Mouse (Mus musculus) gastrocnemius, postnatal 10 days (tissue): ENCODE measurements at regions not wholly inside any gene's neighbourhood (a gene's known extent, or its start where the extent isn't known, plus 50 kb on each side); places are given as distances from the start of the nearest gene placed in this dataset.
A peak's percentile ranks its signal among the peaks of the same experiment; 100 is the strongest.

ENCODE experiments used
- DNase-seq: peaks from one replicate; pipeline ENCODE4 v3.0.0; 2021; ENCODE audit warnings: mixed read lengths

DNA sequence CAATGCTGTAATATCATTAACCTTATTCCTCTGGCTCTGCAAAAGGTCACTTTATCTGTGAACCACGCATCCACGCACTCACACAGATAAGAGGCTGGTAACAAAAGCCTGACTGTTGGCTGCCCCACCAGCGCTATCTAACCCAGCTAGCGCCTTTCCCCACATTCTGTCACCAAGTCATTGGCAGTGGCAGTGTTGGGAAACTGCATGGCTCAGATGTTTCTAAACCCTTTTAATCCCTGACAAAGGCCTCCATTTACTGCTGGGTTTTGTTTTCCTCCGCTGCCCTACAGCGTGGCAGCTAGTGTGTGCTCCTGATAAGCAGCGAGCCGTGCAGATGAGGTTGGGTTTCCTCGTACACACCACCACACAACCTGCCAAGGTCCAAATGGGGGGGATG, 55.7 kb downstream of the Id4 start:
- DNase-seq: no peak

DNA sequence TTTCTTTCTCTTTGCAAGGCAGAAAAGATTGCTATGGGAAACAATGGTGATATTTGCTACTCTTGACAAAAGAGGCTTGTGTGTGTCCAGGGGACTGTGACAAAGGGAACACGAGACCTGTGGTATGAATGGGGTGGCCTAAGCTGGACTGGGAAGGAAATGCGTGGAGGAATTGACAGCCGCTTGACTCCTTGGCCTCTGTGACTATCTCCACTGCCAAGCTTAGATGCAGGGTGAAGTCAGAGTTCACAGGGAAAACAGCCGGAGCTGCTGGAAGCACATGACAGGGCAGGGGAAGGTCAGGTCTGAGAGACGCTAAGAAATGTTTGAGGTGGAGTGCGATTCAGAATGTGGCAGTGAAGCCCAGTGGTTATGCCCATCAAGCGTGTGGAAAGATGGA, 56.4 kb downstream of the Id4 start:
- no peak for DNase-seq

GRCm38 (mm10) chr13:48319001-48319400, 58.0 kb downstream of the Id4 start:
- DNase-seq: no peak

DNA sequence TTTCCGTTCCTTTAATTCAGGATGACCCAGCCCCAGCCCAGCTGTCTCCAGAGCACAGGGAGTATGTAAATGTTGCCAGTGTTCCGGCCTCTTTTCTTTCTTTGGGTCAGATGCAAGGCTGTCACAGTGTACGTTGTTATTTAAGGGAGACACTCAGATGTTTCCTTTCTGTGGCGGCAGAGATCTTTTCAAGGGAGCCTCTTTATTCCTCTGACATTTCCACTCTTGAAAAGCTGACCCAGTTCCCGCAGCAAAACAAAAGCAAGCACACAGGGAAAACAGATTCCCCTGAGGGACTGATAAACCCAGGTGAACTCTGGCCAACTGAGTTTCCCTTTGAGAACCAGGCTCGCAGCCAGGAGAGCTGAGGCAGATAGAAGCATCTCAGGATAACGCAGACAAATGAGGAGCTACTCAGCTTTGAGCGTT, 63.3 kb downstream of the Id4 start:
- no peak for DNase-seq

- no peak for DNase-seq
Observed at GRCm38 (mm10) chr13:48330619-48331018, 69.6 kb downstream of the Id4 start.

DNA sequence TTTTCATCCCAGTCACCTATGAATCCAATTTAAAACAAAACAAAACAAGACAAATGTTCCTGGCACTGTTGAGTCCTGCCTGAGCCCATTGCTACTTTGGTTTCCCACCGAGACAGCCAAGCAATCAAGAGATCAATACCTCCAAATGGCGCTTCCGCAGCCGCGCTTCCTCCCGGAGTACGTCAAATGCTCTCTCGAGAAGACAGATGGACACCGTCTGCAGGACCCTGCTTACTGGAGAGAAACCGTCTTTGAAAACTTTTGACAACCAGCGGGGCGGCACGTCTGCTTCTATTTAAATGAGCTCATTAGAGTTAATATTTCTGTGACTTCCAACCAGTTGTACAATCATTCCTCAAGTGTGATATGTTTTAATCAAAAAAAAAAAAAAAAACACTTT, 75.1 kb downstream of the Id4 start:
- DNase-seq: no peak

DNA sequence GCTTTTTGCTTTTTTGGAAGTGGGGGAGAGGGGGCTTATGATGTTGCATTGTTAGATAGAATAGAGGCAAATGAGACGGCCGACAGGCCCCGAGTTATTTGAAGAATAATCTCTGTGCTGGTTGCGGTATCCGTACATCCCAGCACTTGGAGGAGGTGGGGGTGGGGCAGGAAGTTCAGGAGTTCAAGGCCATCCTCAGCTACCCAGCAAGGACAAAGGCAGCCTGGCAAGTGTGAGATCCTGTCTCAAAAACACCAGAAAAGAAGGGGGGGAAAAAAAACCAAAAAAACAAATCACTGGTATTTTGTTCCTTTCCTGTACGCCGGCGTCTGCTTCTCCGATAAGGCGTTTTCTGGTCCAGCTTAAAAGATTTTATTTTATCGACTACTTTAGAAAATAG, 75.6 kb downstream of the Id4 start:
- DNase-seq: no peak

GRCm38 (mm10) chr13:48338561-48338960, 77.5 kb downstream of the Id4 start:
- DNase-seq: no peak

DNA sequence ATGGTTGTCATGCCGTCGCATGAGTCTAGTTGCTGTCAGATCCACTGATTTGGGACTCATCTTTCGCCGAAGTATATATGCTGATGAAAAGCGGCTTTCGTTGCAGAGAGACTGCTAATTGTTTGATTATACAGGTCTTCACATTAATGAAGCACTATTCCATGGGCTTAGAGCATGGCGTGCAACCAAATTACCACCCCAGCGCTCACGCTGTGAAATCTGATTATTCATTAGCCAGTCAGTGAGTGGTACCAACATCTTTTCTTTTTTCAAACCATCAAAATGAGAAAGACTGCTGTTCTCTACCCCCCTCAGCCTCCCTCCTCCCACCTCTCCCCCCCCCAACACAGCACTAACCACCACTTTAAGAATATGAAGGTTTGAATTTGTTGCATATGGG, 89.1 kb downstream of the Id4 start:
- DNase-seq: no peak

DNA sequence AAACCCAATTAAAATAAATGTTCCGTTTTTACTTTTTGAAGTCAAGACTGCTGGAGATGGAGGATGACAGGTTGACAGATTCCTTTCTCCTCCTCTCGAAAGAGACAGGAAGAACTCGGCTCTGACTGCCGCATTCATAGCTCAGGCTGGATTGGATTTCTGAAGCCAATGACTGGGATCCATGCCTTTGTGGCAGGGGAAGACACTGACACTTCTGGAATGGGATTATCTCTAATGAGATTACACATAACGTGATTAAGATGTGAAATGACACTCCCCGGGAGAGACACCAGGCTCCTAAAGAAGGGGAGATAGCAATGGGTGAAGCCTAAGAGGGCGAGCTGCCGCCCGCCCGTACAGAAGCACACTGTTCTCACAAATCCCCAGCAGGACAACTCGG, 89.9 kb downstream of the Id4 start:
- no peak for DNase-seq

- no peak for DNase-seq
Observed at GRCm38 (mm10) chr13:48357118-48357517, 96.1 kb downstream of the Id4 start.

GRCm38 (mm10) chr13:48357640-48358039, 96.6 kb downstream of the Id4 start:
- peak; percentile 28 for DNase-seq

GRCm38 (mm10) chr13:48371060-48371459, 110.0 kb downstream of the Id4 start:
- no peak for DNase-seq

GRCm38 (mm10) chr13:48376405-48376804, 115.4 kb downstream of the Id4 start:
- no peak for DNase-seq

- no peak for DNase-seq
Observed at GRCm38 (mm10) chr13:48383580-48384445, 122.8 kb downstream of the Id4 start.

- DNase-seq: no peak
Observed at GRCm38 (mm10) chr13:48384901-48385300, 123.9 kb downstream of the Id4 start.

DNA sequence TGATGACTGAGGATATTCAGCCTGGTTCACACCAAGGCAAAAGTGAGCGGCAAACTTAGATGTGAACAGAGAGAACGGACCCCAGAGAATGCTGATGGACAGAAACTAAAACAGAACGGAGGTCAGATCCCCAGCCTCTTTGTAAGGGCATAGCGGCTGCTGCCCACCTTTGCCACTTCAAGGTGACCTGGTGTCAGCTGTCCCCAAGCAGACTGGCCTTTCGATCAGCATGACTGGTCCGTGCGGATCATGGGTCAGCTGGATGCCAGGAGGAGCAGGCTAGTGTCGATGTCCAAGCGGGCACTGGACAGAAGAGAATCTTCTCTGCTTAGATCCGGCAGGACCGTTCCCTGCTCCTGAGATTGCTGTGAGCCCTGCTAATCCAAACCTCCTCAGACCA, 122.1 kb downstream of the Zfp169 start:
- DNase-seq: no peak

DNA sequence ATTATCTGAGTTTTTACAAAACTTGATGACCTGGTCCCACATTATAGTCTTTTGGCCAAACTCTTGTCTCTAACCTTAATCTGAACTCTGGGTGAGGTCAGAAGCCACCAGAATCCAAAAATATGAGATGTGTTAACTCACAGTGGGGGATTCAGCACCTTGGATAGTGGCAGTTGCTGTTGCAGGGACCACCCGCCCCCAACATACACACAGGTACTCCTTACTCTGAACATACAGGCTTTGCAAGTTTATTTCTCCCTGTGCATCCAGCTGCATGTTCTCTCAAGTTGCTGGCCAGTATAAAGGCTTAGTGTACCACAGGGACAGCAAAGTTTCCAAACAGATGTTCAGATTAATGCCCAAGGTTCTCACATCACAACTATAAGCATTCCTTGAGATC, 115.5 kb downstream of the Zfp169 start:
- DNase-seq: no peak

DNA sequence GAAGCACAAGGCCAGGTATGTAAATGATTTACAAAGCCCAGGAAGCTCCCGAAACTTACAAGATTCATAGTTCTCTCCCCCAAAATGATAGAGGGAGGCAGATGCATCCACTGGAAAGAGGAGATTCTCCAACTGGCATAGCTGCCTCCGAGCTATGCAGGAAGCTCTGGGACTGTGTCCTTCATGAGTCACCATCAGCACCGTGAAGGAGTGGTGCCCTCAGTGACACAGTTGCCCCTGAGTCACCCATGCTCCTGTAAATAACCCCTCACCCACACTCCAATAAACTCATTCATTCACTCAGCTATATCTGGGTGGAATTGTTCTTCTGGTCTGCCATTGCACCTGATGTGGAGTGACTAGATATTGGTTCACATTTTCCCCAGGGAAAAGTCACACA, 114.6 kb downstream of the Zfp169 start:
- no peak for DNase-seq

GRCm38 (mm10) chr13:48402316-48402715, 110.9 kb downstream of the Zfp169 start:
- DNase-seq: no peak

- no peak for DNase-seq
Observed at GRCm38 (mm10) chr13:48422438-48423329, 90.6 kb downstream of the Zfp169 start.

- no peak for DNase-seq
Observed at GRCm38 (mm10) chr13:48426816-48427215, 86.4 kb downstream of the Zfp169 start.

DNA sequence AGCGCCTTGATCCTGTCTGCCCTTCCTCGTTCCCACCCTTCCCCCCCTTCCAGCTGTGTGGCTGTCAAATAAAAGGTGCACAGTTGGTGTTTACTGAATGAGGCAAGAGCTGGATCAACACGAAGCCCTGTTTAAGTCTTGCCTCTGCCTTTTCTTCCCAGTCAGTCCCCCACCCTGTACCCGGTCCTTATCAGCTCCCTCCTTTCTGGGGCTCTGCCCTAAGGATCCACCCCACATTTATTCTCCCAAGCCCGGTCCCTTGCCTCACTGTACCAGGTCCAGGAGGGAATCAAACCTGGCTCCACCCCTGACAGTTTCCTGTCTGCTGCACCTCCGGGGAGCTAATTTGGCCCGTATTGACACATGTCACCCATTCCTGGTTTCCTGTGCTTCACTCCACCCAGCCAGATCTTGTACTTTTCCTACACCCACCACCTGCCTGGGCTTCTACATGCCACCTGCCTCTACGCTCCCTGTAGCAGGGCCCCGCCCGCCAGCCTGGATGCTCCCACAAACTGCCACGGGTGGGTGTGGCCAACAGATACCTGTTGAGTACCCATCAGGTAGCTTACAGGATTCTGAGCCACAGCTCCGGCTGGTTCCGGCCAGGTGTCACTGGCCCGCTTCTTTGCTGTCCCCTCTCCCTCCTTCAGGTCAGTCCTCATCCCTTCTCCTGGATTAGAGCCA, 76.4 kb downstream of the Zfp169 start:
- no peak for DNase-seq
